Mouse (Mus musculus): ENCODE data around the gene Nup160. TPM values are rescaled to one million over a fixed set of nuclear protein-coding genes. Genes with fewer than 3 reads are reported as not detected.

Gene Nup160
- total and polyA plus RNA-seq, 2 experiments from 2014 or later: 8.3 to 13.4 TPM

GRCm38 (mm10) chr2:90635085-90635723 lies 41.8 kb upstream of the Nup160 start:
- no peak overlapping the region for H3K27ac ChIP-seq (ENCODE audit: low read depth)
- 53% methylated on average over 7 of the region's 7 CpGs for WGBS
- H3K4me3 ChIP-seq (ENCODE audit: low read depth, low read length): no peak overlapping the region
- H3K36me3 ChIP-seq (replicated peaks; ENCODE audit: control insufficient read depth, insufficient read depth, low read length): no peaks in the 10 kb centered on the region
- H3K4me2 ChIP-seq (ENCODE audit: low read depth, low read length): no peak overlapping the region
- DNase-seq (ENCODE audit: low spot score) (no peak), ATAC-seq (ENCODE audit: insufficient read depth, low read depth) (no peak)
- H3K9me3 ChIP-seq (replicated peaks; ENCODE audit: control insufficient read depth, low read length): no peaks in the 10 kb centered on the region
- H3K4me1 ChIP-seq (ENCODE audit: control insufficient read depth, insufficient read depth): no peaks in the 10 kb centered on the region
- TF ChIP-seq EP300 (IDR thresholded peaks at IDR 0.05; ENCODE audit: low read depth): no peak
- TF ChIP-seq CTCF (IDR thresholded peaks at IDR 0.05; ENCODE audit: low read depth): no peak
- no peaks in the 10 kb centered on the region for H3K27me3 ChIP-seq (ENCODE audit: control insufficient read depth, insufficient read depth, low read length)
- no peak overlapping the region for H3K9ac ChIP-seq (replicated peaks; ENCODE audit: low read depth, low read length)

- no peaks in the 10 kb centered on the region for H3K27me3 ChIP-seq (ENCODE audit: control insufficient read depth, insufficient read depth, low read length)
- ATAC-seq (ENCODE audit: insufficient read depth, low read depth): no peak
- 81% methylated on average over 7 of the region's 7 CpGs for WGBS
Measured at GRCm38 (mm10) chr2:90636853-90637252, 40.2 kb upstream of the Nup160 start.

GRCm38 (mm10) chr2:90638986-90639746 lies 37.8 kb upstream of the Nup160 start:
- H3K4me2 ChIP-seq (ENCODE audit: low read depth, low read length): no peak overlapping the region
- WGBS: 66% methylated on average over 8 of the region's 8 CpGs

More at GRCm38 (mm10) chr2:90636853-90637252, 40.2 kb upstream of the Nup160 start:
- H3K27ac ChIP-seq (ENCODE audit: low read depth): no peak overlapping the region
- H3K4me3 ChIP-seq (ENCODE audit: low read depth, low read length): no peak overlapping the region
- TF ChIP-seq CTCF (IDR thresholded peaks at IDR 0.05; ENCODE audit: low read depth) (no peak), EP300 (IDR thresholded peaks at IDR 0.05; ENCODE audit: low read depth) (no peak)
- H3K9me3 ChIP-seq (replicated peaks; ENCODE audit: control insufficient read depth, low read length): no peaks in the 10 kb centered on the region
- peaks cover 6% of the 10 kb centered on the region; the same call in 1 of the 2 replicates for H3K4me1 ChIP-seq (ENCODE audit: control insufficient read depth, insufficient read depth)
- no peaks in the 10 kb centered on the region for H3K36me3 ChIP-seq (replicated peaks; ENCODE audit: control insufficient read depth, insufficient read depth, low read length)
- H3K9ac ChIP-seq (replicated peaks; ENCODE audit: low read depth, low read length): no peak overlapping the region
- no peak for DNase-seq (ENCODE audit: low spot score)
- no peak overlapping the region for H3K4me2 ChIP-seq (ENCODE audit: low read depth, low read length)

GRCm38 (mm10) chr2:90639747-90640699 lies 37.0 kb upstream of the Nup160 start:
- H3K4me2 ChIP-seq (ENCODE audit: low read depth, low read length): no peak overlapping the region
- H3K36me3 ChIP-seq (replicated peaks; ENCODE audit: control insufficient read depth, insufficient read depth, low read length): no peaks in the 10 kb centered on the region
- ATAC-seq (ENCODE audit: insufficient read depth, low read depth): no peak
- peak; percentile 16 for DNase-seq (ENCODE audit: low spot score)
- no peak overlapping the region for H3K27ac ChIP-seq (ENCODE audit: low read depth)
- 49% methylated on average over 5 of the region's 5 CpGs for WGBS
- H3K9ac ChIP-seq (replicated peaks; ENCODE audit: low read depth, low read length): no peak overlapping the region
- no peak overlapping the region for H3K4me3 ChIP-seq (ENCODE audit: low read depth, low read length)
- H3K27me3 ChIP-seq (ENCODE audit: control insufficient read depth, insufficient read depth, low read length): no peaks in the 10 kb centered on the region
- peaks cover 6% of the 10 kb centered on the region; the same call in 1 of the 2 replicates for H3K4me1 ChIP-seq (ENCODE audit: control insufficient read depth, insufficient read depth)
- TF ChIP-seq CTCF (IDR thresholded peaks at IDR 0.05; ENCODE audit: low read depth) (no peak), EP300 (IDR thresholded peaks at IDR 0.05; ENCODE audit: low read depth) (no peak)
- H3K9me3 ChIP-seq (replicated peaks; ENCODE audit: control insufficient read depth, low read length): no peaks in the 10 kb centered on the region

More at GRCm38 (mm10) chr2:90638986-90639746, 37.8 kb upstream of the Nup160 start:
- H3K4me3 ChIP-seq (ENCODE audit: low read depth, low read length): no peak overlapping the region
- DNase-seq (ENCODE audit: low spot score) (no peak), ATAC-seq (ENCODE audit: insufficient read depth, low read depth) (no peak)
- peaks cover 6% of the 10 kb centered on the region; the same call in 1 of the 2 replicates for H3K4me1 ChIP-seq (ENCODE audit: control insufficient read depth, insufficient read depth)
- H3K9ac ChIP-seq (replicated peaks; ENCODE audit: low read depth, low read length): no peak overlapping the region
- no peaks in the 10 kb centered on the region for H3K36me3 ChIP-seq (replicated peaks; ENCODE audit: control insufficient read depth, insufficient read depth, low read length)
- no peak for TF ChIP-seq EP300 (IDR thresholded peaks at IDR 0.05; ENCODE audit: low read depth)
- TF ChIP-seq CTCF (IDR thresholded peaks at IDR 0.05; ENCODE audit: low read depth): no peak
- no peaks in the 10 kb centered on the region for H3K27me3 ChIP-seq (ENCODE audit: control insufficient read depth, insufficient read depth, low read length)
- H3K27ac ChIP-seq (ENCODE audit: low read depth): no peak overlapping the region
- H3K9me3 ChIP-seq (replicated peaks; ENCODE audit: control insufficient read depth, low read length): no peaks in the 10 kb centered on the region
